Mouse (Mus musculus): Measurements from ENCODE around the gene Olfr782. TPM values are rescaled to one million over a fixed set of nuclear protein-coding genes. Genes with fewer than 3 reads are reported as not detected.
"Not testable (repeated sequence)": the region's sequence is repeated elsewhere in the genome, so short reads cannot be mapped to it uniquely, and the experiment has no call there.

The Olfr782 gene
- polyA plus RNA-seq (2016; fragmentation: Nextera tagmentation; extraction: Ambion mirVana) = not detected in 2 replicates

- Histone ChIP-seq H3K27ac (no peak within 1 kb of the TSS), H3K4me1 (no peaks in the 10 kb centered on the region), H3K27me3 (ENCODE audit: low read depth, poor library complexity, severe bottlenecking) (no peaks in the 10 kb centered on the region), H3K9me3 (replicated peaks) (no peaks in the 10 kb centered on the region), H3K4me3 (no peak within 1 kb of the TSS), H3K36me3 (no peaks in the 10 kb centered on the region)
- no peak for DNase-seq (ENCODE audit: low spot score)
- 95% methylated on average over 3 of the region's 3 CpGs for WGBS
These were observed at the start of gene Olfr782 for GRCm38 (mm10) chr10:129348550-129348949. TSS of gene Olfr782 (plus strand) at chr10:129348850.

GRCm38 (mm10) chr10:129312973-129313372, 35.7 kb upstream of the Olfr782 start:
- 59% methylated on average over 1 of the region's 1 CpGs for WGBS
- H3K27me3 ChIP-seq (ENCODE audit: low read depth, poor library complexity, severe bottlenecking); H3K4me3 ChIP-seq; H3K36me3 ChIP-seq; H3K9me3 ChIP-seq (replicated peaks); H3K27ac ChIP-seq; H3K4me1 ChIP-seq; DNase-seq (ENCODE audit: low spot score): not testable (repeated sequence)

- H3K4me3 ChIP-seq; H3K9me3 ChIP-seq (replicated peaks); DNase-seq (ENCODE audit: low spot score); H3K4me1 ChIP-seq; H3K27me3 ChIP-seq (ENCODE audit: low read depth, poor library complexity, severe bottlenecking); H3K27ac ChIP-seq; H3K36me3 ChIP-seq: not testable (repeated sequence)
- no CpG with 5 or more reads among the region's 1 CpGs for WGBS
These were observed 35.1 kb upstream of the Olfr782 start for GRCm38 (mm10) chr10:129313521-129313920.

- 92% methylated on average over 3 of the region's 3 CpGs for WGBS
- Histone ChIP-seq H3K9me3 (replicated peaks) (no peaks in the 10 kb centered on the region), H3K27me3 (ENCODE audit: low read depth, poor library complexity, severe bottlenecking) (no peaks in the 10 kb centered on the region), H3K4me3 (no peak within 1 kb of the TSS), H3K36me3 (no peaks in the 10 kb centered on the region), H3K27ac (no peak within 1 kb of the TSS), H3K4me1 (no peaks in the 10 kb centered on the region)
- no peak for DNase-seq (ENCODE audit: low spot score)
These were observed 30.8 kb upstream of the Olfr782 start, which contains the start of gene Olfr780 for GRCm38 (mm10) chr10:129317817-129318216. TSS of gene Olfr780 (plus strand) at chr10:129318117.

GRCm38 (mm10) chr10:129328554-129328953, 20.1 kb upstream of the Olfr782 start, which contains the start of gene Olfr781:
TSS of gene Olfr781 (plus strand) at chr10:129328854.
- no peak for DNase-seq (ENCODE audit: low spot score)
- Histone ChIP-seq H3K4me1 (no peaks in the 10 kb centered on the region), H3K36me3 (no peaks in the 10 kb centered on the region), H3K9me3 (replicated peaks) (no peaks in the 10 kb centered on the region), H3K27ac (no peak within 1 kb of the TSS), H3K4me3 (no peak within 1 kb of the TSS), H3K27me3 (ENCODE audit: low read depth, poor library complexity, severe bottlenecking) (no peaks in the 10 kb centered on the region)

GRCm38 (mm10) chr10:129352475-129352874, 3.8 kb downstream of the Olfr782 start:
- H3K9me3 ChIP-seq (replicated peaks); H3K4me3 ChIP-seq; H3K4me1 ChIP-seq; H3K27ac ChIP-seq; DNase-seq (ENCODE audit: low spot score); H3K27me3 ChIP-seq (ENCODE audit: low read depth, poor library complexity, severe bottlenecking); H3K36me3 ChIP-seq: not testable (repeated sequence)
- WGBS = 64% methylated on average over 2 of the region's 2 CpGs

GRCm38 (mm10) chr10:129356496-129356895, 7.8 kb downstream of the Olfr782 start:
- not testable (repeated sequence) for DNase-seq (ENCODE audit: low spot score); H3K27me3 ChIP-seq (ENCODE audit: low read depth, poor library complexity, severe bottlenecking); H3K27ac ChIP-seq; H3K4me3 ChIP-seq; H3K36me3 ChIP-seq; H3K9me3 ChIP-seq (replicated peaks); H3K4me1 ChIP-seq
- 87% methylated on average over 4 of the region's 4 CpGs for WGBS

GRCm38 (mm10) chr10:129357307-129357706, 8.7 kb downstream of the Olfr782 start:
- no peaks in the 10 kb centered on the region for H3K36me3 ChIP-seq
- no peaks in the 10 kb centered on the region for H3K9me3 ChIP-seq (replicated peaks)
- H3K27ac ChIP-seq = no peak overlapping the region
- whole genome bisulfite sequencing = 80% methylated on average over 5 of the region's 5 CpGs
- H3K4me1 ChIP-seq = no peaks in the 10 kb centered on the region
- H3K27me3 ChIP-seq (ENCODE audit: low read depth, poor library complexity, severe bottlenecking) = no peaks in the 10 kb centered on the region
- no peak for DNase-seq (ENCODE audit: low spot score)
- H3K4me3 ChIP-seq = no peak overlapping the region

GRCm38 (mm10) chr10:129374051-129374450, 25.4 kb downstream of the Olfr782 start:
- H3K4me3 ChIP-seq; H3K9me3 ChIP-seq (replicated peaks); H3K4me1 ChIP-seq; H3K27me3 ChIP-seq (ENCODE audit: low read depth, poor library complexity, severe bottlenecking); DNase-seq (ENCODE audit: low spot score); H3K27ac ChIP-seq; H3K36me3 ChIP-seq: not testable (repeated sequence)
- 88% methylated on average over 5 of the region's 5 CpGs for WGBS

GRCm38 (mm10) chr10:129383783-129384182, 35.1 kb downstream of the Olfr782 start, which contains the start of gene Olfr784:
TSS of gene Olfr784 (plus strand) at chr10:129384083.
- Histone ChIP-seq H3K36me3 (no peaks in the 10 kb centered on the region), H3K27me3 (ENCODE audit: low read depth, poor library complexity, severe bottlenecking) (no peaks in the 10 kb centered on the region), H3K9me3 (replicated peaks) (no peaks in the 10 kb centered on the region), H3K4me3 (no peak within 1 kb of the TSS), H3K27ac (no peak within 1 kb of the TSS), H3K4me1 (no peaks in the 10 kb centered on the region)
- DNase-seq (ENCODE audit: low spot score) = no peak

GRCm38 (mm10) chr10:129400892-129401291, 52.2 kb downstream of the Olfr782 start:
- 52% methylated on average over 5 of the region's 5 CpGs for WGBS
- no peak overlapping the region for H3K4me3 ChIP-seq
- no peak for DNase-seq (ENCODE audit: low spot score)
- no peaks in the 10 kb centered on the region for H3K4me1 ChIP-seq
- no peak overlapping the region for H3K27ac ChIP-seq
- no peaks in the 10 kb centered on the region for H3K27me3 ChIP-seq (ENCODE audit: low read depth, poor library complexity, severe bottlenecking)
- H3K36me3 ChIP-seq = no peaks in the 10 kb centered on the region
- no peaks in the 10 kb centered on the region for H3K9me3 ChIP-seq (replicated peaks)

Other genes with a start within 250 kb of the Olfr782 start
- not detected in 2 replicates for gene Olfr768, start 249.5 kb upstream of the Olfr782 start, polyA plus RNA-seq (2016; fragmentation: Nextera tagmentation; extraction: Ambion mirVana)
- gene Olfr769, start 231.0 kb upstream of the Olfr782 start, polyA plus RNA-seq (2016; fragmentation: Nextera tagmentation; extraction: Ambion mirVana) = not detected in 2 replicates
- not detected in 2 replicates for gene Olfr770, start 209.9 kb upstream of the Olfr782 start, polyA plus RNA-seq (2016; fragmentation: Nextera tagmentation; extraction: Ambion mirVana)
- gene Olfr771, start 184.1 kb upstream of the Olfr782 start, polyA plus RNA-seq (2016; fragmentation: Nextera tagmentation; extraction: Ambion mirVana) = not detected in 2 replicates
- gene Olfr772, start 170.9 kb upstream of the Olfr782 start, polyA plus RNA-seq (2016; fragmentation: Nextera tagmentation; extraction: Ambion mirVana) = not detected in 2 replicates
- not detected in 2 replicates for gene Olfr773, start 161.4 kb upstream of the Olfr782 start, polyA plus RNA-seq (2016; fragmentation: Nextera tagmentation; extraction: Ambion mirVana)
- gene Olfr774, start 112.6 kb upstream of the Olfr782 start, polyA plus RNA-seq (2016; fragmentation: Nextera tagmentation; extraction: Ambion mirVana) = not detected in 2 replicates
- gene Olfr775, start 100.4 kb upstream of the Olfr782 start, polyA plus RNA-seq (2016; fragmentation: Nextera tagmentation; extraction: Ambion mirVana) = not detected in 2 replicates
- gene Olfr776, start 89.7 kb upstream of the Olfr782 start, polyA plus RNA-seq (2016; fragmentation: Nextera tagmentation; extraction: Ambion mirVana) = not detected in 2 replicates
- gene Olfr777, start 77.4 kb upstream of the Olfr782 start, polyA plus RNA-seq (2016; fragmentation: Nextera tagmentation; extraction: Ambion mirVana) = not detected in 2 replicates
- gene Olfr780, start 30.7 kb upstream of the Olfr782 start, polyA plus RNA-seq (2016; fragmentation: Nextera tagmentation; extraction: Ambion mirVana) = not detected in 2 replicates
- not detected in 2 replicates for gene Olfr781, start 20.0 kb upstream of the Olfr782 start, polyA plus RNA-seq (2016; fragmentation: Nextera tagmentation; extraction: Ambion mirVana)
- 0.08 and 0.13 TPM in 2 replicates for gene Olfr784, start 35.2 kb downstream of the Olfr782 start, polyA plus RNA-seq (2016; fragmentation: Nextera tagmentation; extraction: Ambion mirVana)
- not detected in 2 replicates for gene Olfr785, start 56.6 kb downstream of the Olfr782 start, polyA plus RNA-seq (2016; fragmentation: Nextera tagmentation; extraction: Ambion mirVana)
- gene Olfr786, start 78.5 kb downstream of the Olfr782 start, polyA plus RNA-seq (2016; fragmentation: Nextera tagmentation; extraction: Ambion mirVana) = not detected in 2 replicates
- gene Olfr787, start 113.0 kb downstream of the Olfr782 start, polyA plus RNA-seq (2016; fragmentation: Nextera tagmentation; extraction: Ambion mirVana) = not detected in 2 replicates
- not detected in 2 replicates for gene Olfr788, start 122.1 kb downstream of the Olfr782 start, polyA plus RNA-seq (2016; fragmentation: Nextera tagmentation; extraction: Ambion mirVana)
- gene Olfr789, start 135.9 kb downstream of the Olfr782 start, polyA plus RNA-seq (2016; fragmentation: Nextera tagmentation; extraction: Ambion mirVana) = not detected in 2 replicates
- gene Olfr790, start 149.6 kb downstream of the Olfr782 start, polyA plus RNA-seq (2016; fragmentation: Nextera tagmentation; extraction: Ambion mirVana) = not detected in 2 replicates
- gene Olfr791, start 172.9 kb downstream of the Olfr782 start, polyA plus RNA-seq (2016; fragmentation: Nextera tagmentation; extraction: Ambion mirVana) = not detected in 2 replicates
- not detected in 2 replicates for gene Olfr792, start 190.3 kb downstream of the Olfr782 start, polyA plus RNA-seq (2016; fragmentation: Nextera tagmentation; extraction: Ambion mirVana)
- gene Olfr794, start 218.8 kb downstream of the Olfr782 start, polyA plus RNA-seq (2016; fragmentation: Nextera tagmentation; extraction: Ambion mirVana) = not detected in 2 replicates

Data from limb, embryonic 10.5 days (tissue).